Mouse (Mus musculus) neural tube, embryonic 11.5 days (tissue): ENCODE measurements around the gene Ltb. TPM values are rescaled to one million over a fixed set of nuclear protein-coding genes. Genes with fewer than 3 reads are reported as not detected.

Experiments used
- ATAC-seq: fragments of 200-750 bp; cut with Nextera tagmentation; 2 replicates; pipeline ENCODE4 v1.8.0; 2017; ENCODE audit warnings: moderate number of reproducible peaks, mild to moderate bottlenecking, moderate TSS enrichment, moderate library complexity; ENCODE audit not compliant: insufficient read depth, low FRiP score, low TSS enrichment
- DNase-seq: peaks from one replicate; pipeline ENCODE4 v3.0.0-alpha.2; 2015; ENCODE audit warnings: low spot score
- H3K27ac ChIP-seq: fragments of 300-500 bp; sonication (generic); 2 replicates; pipeline ENCODE4 v1.5.1; 2014; ENCODE audit warnings: low read depth, mild to moderate bottlenecking, low read length
- H3K27me3 ChIP-seq: fragments of 300-500 bp; sonication (generic); 2 replicates; pipeline ENCODE4 v1.6.1; 2014; ENCODE audit warnings: mild to moderate bottlenecking, low read length, mixed read lengths; ENCODE audit not compliant: control insufficient read depth, insufficient read depth
- H3K36me3 ChIP-seq: fragments of 300-500 bp; sonication (generic); 2 replicates; pipeline ENCODE4 v1.6.1; 2014; ENCODE audit warnings: mild to moderate bottlenecking, low read length, moderate library complexity, mixed read lengths; ENCODE audit not compliant: control insufficient read depth, insufficient read depth
- H3K4me1 ChIP-seq: fragments of 300-500 bp; sonication (generic); 2 replicates; pipeline ENCODE4 v1.6.1; 2014; ENCODE audit warnings: low read length, mixed read lengths; ENCODE audit not compliant: control insufficient read depth, insufficient read depth
- H3K4me2 ChIP-seq: fragments of 300-500 bp; sonication (generic); 2 replicates; pipeline ENCODE4 v1.6.1; 2014; ENCODE audit warnings: low read depth, mild to moderate bottlenecking, moderate library complexity
- H3K4me3 ChIP-seq: fragments of 300-500 bp; sonication (generic); 2 replicates; pipeline ENCODE4 v1.5.1; 2014; ENCODE audit warnings: low read depth, low read length
- H3K9ac ChIP-seq: fragments of 300-500 bp; sonication (generic); 2 replicates; pipeline ENCODE4 v1.6.1; 2014; ENCODE audit warnings: mild to moderate bottlenecking, low read length
- H3K9me3 ChIP-seq: fragments of 300-500 bp; sonication (generic); 2 replicates; pipeline ENCODE4 v1.6.1; 2016; ENCODE audit warnings: low read length; ENCODE audit not compliant: control insufficient read depth
- WGBS: fragments of 180-500 bp; shearing (Covaris S2); extraction: QIAGEN DNeasy Blood & Tissue Kit; methylation state at CpG from one replicate; pipeline ENCODE4 v1.1.7; 2014; 5-methylcytosine and 5-hydroxymethylcytosine counted together
- polyA plus RNA-seq: library from polyadenylated mRNA; unstranded; fragments of >200 nt; fragmentation: Nextera tagmentation; extraction: Ambion mirVana; gene quantifications from 2 replicates; pipeline ENCODE4 v1.2.1, GENCODE M21; 2014

Gene Ltb
- polyA plus RNA-seq, 1 experiment from 2014 or later = 0.27 TPM

DNA sequence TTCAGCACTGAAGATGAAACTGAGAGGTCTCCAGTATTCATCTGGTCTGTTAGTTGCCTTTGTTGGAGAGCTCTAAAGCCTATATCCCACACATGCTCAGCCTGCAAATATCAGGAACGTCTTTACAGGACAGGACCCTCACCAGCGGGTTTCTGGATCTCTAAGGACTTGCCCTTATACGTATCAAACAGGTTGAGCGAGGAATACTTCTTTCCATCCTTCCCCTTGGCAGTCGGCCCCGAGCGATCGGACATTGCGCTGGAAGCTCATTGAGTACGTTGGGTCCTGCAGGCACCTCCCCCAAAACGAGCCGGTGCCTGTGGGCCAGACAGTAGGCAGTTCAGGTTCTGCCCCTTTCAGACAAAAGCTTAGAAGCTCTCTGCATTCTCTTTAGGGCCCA is 31.5 kb upstream of the Ltb start:
- Histone ChIP-seq H3K36me3 (peaks cover 39% of the 10 kb centered on the region), H3K4me3 (peak overlapping the region; percentile 86), H3K9ac (peak overlapping the region; percentile 99), H3K4me2 (peak overlapping the region; percentile 79), H3K27me3 (no peaks in the 10 kb centered on the region), H3K27ac (no peak overlapping the region), H3K4me1 (peaks cover 16% of the 10 kb centered on the region), H3K9me3 (no peaks in the 10 kb centered on the region)
- WGBS = 73% methylated on average over 12 of the region's 12 CpGs
- ATAC-seq (no peak), DNase-seq (no peak)

DNA sequence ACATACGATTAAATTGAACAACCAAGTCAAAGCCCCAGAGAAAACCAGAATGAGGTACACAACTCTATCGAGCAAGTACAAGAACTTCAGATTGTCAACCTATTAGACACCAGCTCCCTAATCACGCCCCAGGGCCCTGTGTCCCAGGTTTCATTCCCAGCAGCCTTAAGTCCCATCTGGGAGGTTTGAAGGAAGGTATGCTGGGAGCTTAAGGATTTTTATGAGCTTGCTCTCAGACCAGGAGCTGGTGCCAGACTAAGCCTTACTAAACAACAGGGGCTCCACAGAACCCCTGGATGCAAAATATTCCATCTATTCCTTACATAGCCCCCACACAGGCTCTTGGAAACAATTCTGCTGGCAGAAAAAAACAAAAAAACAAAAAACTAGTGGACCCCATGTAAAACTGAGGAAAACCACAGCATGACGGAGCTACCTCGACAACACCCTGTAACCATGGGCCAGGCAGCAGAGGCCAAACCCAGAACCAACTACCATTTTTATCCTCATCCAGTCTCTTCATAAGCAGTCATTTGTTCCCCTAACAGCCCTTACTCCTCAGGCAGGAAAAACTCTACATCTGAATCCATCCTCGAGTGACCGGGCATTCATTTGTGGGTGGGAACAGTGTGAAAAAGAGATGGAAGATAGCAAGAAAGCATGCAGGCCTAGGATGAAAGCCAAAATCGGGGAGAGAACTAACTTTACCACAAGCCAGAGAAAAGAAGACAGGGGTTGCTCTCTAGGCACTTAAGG is 30.7 kb upstream of the Ltb start:
- 21% methylated on average over 8 of the region's 8 CpGs for WGBS
- no peaks in the 10 kb centered on the region for H3K9me3 ChIP-seq
- H3K36me3 ChIP-seq = peaks cover 32% of the 10 kb centered on the region
- peaks cover 16% of the 10 kb centered on the region for H3K4me1 ChIP-seq
- H3K9ac ChIP-seq = peak overlapping the region; percentile 99
- peak overlapping the region; percentile 92; the same call in 1 of the 2 replicates for H3K27ac ChIP-seq
- no peaks in the 10 kb centered on the region for H3K27me3 ChIP-seq
- DNase-seq = no peak
- peak overlapping the region; percentile 79 for H3K4me2 ChIP-seq
- H3K4me3 ChIP-seq = peak overlapping the region; percentile 86
- ATAC-seq = no peak

DNA sequence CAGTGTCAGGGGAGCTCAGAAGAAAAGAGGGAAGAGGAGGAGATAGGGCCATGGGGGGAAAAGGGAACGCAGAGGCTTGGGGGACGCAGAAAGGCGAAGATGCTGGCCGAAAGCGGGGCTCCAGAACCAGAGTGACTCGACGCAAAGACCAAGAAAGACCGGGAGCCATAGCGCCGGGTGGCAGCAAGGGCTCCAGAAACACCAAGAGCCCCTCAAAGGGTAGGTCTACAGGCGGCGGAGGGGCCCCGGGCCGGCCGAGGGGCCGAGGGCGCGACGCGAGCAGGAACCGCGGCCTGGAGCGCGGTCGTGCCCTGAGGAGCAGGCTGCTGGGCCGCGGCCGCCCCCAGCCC is 30.0 kb upstream of the Ltb start:
- 0% methylated on average over 15 of the region's 28 CpGs for WGBS
- DNase-seq (no peak), ATAC-seq (no peak)
- peaks cover 16% of the 10 kb centered on the region for H3K4me1 ChIP-seq
- H3K27me3 ChIP-seq = no peaks in the 10 kb centered on the region
- no peaks in the 10 kb centered on the region for H3K9me3 ChIP-seq
- peak overlapping the region; percentile 92 for H3K27ac ChIP-seq
- H3K9ac ChIP-seq = peak overlapping the region; percentile 99
- peaks cover 25% of the 10 kb centered on the region for H3K36me3 ChIP-seq
- peak overlapping the region; percentile 79 for H3K4me2 ChIP-seq
- peak overlapping the region; percentile 86 for H3K4me3 ChIP-seq

DNA sequence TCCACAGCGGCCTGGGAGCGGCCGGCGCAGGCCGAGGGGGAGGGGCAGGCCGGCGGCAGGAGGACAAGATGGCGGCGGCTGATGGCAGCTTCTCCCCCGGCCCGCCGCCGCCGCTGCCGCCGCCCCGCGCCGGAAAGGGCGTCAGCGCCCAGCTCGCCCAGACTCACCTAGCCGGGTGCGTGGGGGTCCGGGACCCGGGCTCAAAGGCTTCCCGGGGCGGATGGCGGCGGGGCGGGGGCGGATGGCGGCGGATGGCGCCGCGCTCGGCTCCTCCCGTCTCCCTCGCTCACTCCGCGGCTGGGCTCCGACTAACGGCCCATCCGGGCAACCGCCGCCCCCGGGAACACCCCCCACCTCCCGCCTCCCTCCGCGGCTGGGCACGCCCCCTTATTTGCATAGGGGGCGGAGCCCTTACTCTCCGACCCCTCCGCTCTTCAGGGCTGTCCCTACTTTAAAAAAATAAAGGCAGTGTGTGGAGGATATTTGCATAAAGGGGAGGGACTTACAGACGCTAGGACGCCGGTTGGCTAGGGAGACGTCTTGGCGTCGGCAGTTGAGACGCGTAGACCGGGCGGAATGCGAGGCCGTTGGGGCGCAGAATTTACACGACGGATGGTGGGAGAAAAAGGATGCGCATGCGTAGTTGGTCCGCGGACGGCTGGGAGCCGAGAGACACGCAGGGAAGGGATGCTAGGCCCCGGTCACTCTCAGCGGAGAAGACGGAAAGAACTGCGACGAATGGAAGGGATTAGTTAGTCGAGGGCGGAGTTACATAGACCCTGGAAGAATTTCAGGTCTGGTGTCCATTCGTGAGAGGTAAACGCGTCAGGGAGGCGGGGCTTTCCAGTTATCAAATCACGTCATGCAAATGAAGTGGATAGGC is 29.4 kb upstream of the Ltb start, which contains the start of gene Prrc2a:
Prrc2a (minus strand) TSS at position 330 of the 883 bp plus-strand sequence.
- peaks cover 19% of the 10 kb centered on the region for H3K36me3 ChIP-seq
- H3K4me3 ChIP-seq = peak within 1 kb of the TSS; percentile 86
- DNase-seq (peak; percentile 98), ATAC-seq (peak; percentile 94)
- H3K9me3 ChIP-seq = no peaks in the 10 kb centered on the region
- H3K4me2 ChIP-seq = peak within 1 kb of the TSS; percentile 79
- no peaks in the 10 kb centered on the region for H3K27me3 ChIP-seq
- peak within 1 kb of the TSS; percentile 99 for H3K9ac ChIP-seq
- H3K4me1 ChIP-seq = peaks cover 16% of the 10 kb centered on the region
- under 1% methylated on average over 67 of the region's 89 CpGs for WGBS
- peak within 1 kb of the TSS; percentile 93 for H3K27ac ChIP-seq

DNA sequence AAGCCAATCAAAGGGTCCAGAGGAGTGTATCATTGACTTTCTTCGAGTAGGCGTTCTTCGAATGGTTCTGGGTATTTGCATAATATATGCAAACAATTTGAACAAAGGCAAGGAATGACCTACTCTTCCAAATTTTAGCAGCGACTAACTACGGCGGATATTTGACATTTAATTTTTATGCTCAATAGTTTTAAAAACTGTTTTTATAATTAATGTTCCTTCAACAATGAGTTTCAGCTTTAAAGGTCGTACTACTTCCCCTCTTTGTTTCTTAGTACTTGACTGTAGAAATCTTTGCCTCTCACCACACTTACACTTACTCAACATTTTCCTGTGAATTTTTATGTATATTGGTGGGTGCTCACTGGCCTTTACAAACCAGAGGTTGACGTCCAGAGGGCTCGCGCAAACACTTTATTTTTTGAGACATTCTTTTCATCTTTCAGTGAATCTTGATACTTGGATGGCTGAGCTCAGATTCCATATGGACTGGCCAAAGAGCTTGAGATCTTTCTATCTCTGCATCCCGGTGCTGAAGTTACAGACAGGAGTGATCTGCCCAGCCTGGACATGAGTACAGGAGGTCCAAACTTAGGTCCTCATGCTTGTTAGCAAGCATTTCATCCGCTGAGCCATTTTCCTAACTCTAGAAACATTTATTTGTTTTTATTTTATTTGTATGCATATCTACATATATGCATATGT is 28.6 kb upstream of the Ltb start:
- H3K9ac ChIP-seq = peak overlapping the region; percentile 60
- H3K4me1 ChIP-seq = peaks cover 16% of the 10 kb centered on the region
- H3K4me3 ChIP-seq = peak overlapping the region; percentile 86
- H3K9me3 ChIP-seq = no peaks in the 10 kb centered on the region
- 26% methylated on average over 12 of the region's 12 CpGs for WGBS
- H3K27ac ChIP-seq = peak overlapping the region; percentile 93
- peak; percentile 79 for ATAC-seq
- peak overlapping the region; percentile 71 for H3K4me2 ChIP-seq
- H3K36me3 ChIP-seq = peaks cover 11% of the 10 kb centered on the region
- no peaks in the 10 kb centered on the region for H3K27me3 ChIP-seq
- DNase-seq = no peak

DNA sequence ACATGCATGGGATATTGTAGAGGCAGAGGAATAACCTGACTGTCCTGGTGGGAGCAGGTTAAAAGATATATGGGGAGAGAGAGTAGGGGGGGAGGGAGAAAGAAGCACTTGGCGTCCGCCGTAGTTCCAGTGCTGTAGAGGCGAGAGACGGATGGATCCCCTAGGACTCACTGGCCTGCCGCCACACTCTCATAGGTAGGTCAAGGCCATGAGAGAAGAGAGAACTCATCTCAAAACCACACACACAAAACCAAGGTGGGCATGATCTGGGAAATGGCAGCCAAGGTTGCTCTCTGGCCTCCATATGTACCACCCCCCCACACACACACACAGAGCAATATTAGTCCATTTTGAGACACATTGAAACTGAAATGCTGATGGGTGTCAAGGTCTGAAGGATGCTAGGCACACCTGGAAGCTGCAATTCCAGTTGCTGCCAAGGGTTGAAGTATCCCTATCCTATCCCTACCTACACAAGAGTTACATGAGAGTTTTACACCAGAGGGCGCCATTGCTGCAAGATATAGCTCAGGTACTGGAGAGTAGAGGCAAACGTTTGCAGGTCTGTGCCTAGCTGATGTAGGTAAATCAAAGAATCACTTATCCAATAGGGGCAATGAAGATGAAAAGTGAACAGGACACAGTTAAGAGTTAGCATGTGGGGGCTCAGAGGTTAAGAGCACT is 27.7 kb upstream of the Ltb start:
- peak overlapping the region; percentile 93; the same call in 1 of the 2 replicates for H3K27ac ChIP-seq
- peak; percentile 60 for DNase-seq
- H3K4me2 ChIP-seq = peak overlapping the region; percentile 71
- peaks cover 6% of the 10 kb centered on the region for H3K36me3 ChIP-seq
- no peaks in the 10 kb centered on the region for H3K27me3 ChIP-seq
- H3K9ac ChIP-seq = no peak overlapping the region
- H3K9me3 ChIP-seq = no peaks in the 10 kb centered on the region
- H3K4me1 ChIP-seq = peaks cover 16% of the 10 kb centered on the region
- WGBS = 63% methylated on average over 8 of the region's 8 CpGs
- peak overlapping the region; percentile 86 for H3K4me3 ChIP-seq
- ATAC-seq = no peak

DNA sequence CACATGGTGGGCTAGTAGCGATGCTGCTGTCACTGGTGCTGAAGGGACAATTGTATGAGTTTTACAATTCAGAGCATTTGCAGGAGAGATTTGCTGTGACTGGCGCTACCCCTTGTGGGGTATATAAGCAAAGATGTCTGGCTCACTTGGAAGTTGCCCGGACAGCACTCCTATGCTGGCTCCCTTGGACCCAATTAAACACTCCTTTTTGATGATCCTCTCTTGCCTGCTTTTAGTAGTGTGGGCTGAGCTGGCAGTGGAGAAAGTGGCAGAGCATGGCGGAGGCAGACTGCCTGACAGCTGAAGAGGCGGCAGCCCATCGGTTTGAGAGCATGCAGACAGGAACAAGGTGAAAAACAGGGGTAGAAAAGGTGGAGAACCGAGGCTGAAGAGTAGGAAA is 26.4 kb upstream of the Ltb start:
- Histone ChIP-seq H3K4me3 (no peak overlapping the region), H3K36me3 (no peaks in the 10 kb centered on the region), H3K27me3 (no peaks in the 10 kb centered on the region), H3K9ac (no peak overlapping the region), H3K27ac (no peak overlapping the region), H3K9me3 (no peaks in the 10 kb centered on the region), H3K4me1 (peaks cover 12% of the 10 kb centered on the region), H3K4me2 (no peak overlapping the region)
- 87% methylated on average over 7 of the region's 7 CpGs for WGBS
- ATAC-seq = no peak
- DNase-seq = no peak

DNA sequence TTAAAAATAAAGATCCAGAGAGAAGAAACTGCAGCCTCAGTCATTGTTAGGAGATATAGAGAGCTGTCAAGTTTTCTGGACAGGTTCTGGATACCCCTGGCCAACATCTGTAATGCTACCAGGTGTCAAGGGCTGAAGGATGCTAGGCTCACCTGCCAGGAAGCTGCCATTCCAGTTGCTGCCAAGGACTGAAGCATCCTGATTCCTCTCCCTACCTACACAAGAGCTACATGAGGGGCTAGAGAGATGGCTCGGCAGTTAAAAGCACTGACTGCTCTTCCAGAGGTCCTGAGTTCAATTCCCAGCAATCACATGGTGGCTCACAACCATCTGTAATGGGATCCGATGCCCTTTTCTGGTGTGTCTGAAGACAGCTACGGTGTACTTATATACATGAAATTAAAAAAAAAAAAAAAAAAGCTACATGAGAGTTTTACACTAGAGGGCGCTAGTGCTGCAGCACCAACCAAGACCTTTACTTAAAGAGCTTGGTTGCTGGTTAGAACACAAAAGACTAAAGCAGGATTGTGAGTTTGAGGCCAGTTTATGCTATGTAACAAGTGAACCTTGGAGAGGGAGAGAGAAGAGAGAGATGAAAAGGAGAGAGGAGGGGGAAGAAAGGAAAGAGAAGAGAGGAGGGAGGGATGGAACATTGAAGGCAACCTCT is 25.6 kb upstream of the Ltb start:
- Histone ChIP-seq H3K9ac (no peak overlapping the region), H3K36me3 (no peaks in the 10 kb centered on the region), H3K27me3 (no peaks in the 10 kb centered on the region), H3K4me2 (no peak overlapping the region), H3K4me3 (no peak overlapping the region), H3K4me1 (peaks cover 8% of the 10 kb centered on the region), H3K27ac (no peak overlapping the region), H3K9me3 (no peaks in the 10 kb centered on the region)
- 22% methylated on average over 4 of the region's 4 CpGs for WGBS
- ATAC-seq (no peak), DNase-seq (no peak)
